Mouse (Mus musculus) lung, embryonic 14.5 days (tissue): Measurements from ENCODE around the gene Gm10147. TPM values are rescaled to one million over a fixed set of nuclear protein-coding genes. Genes with fewer than 3 reads are reported as not detected.
"Not testable (repeated sequence)": the region's sequence is repeated elsewhere in the genome, so short reads cannot be mapped to it uniquely, and the experiment has no call there.

Source experiments
- ATAC-seq: fragments of 200-750 bp; cut with Nextera tagmentation; 2 replicates; pipeline ENCODE4 v1.8.0; 2017; ENCODE audit warnings: mild to moderate bottlenecking, moderate TSS enrichment, moderate library complexity; ENCODE audit not compliant: insufficient read depth
- DNase-seq: peaks from one replicate; pipeline ENCODE4 v3.0.0-alpha.2; 2015
- H3K27ac ChIP-seq: fragments of 300-500 bp; sonication (generic); 2 replicates; pipeline ENCODE4 v1.5.1; 2014; ENCODE audit warnings: low read depth, mild to moderate bottlenecking, moderate library complexity
- H3K27me3 ChIP-seq: fragments of 300-500 bp; sonication (generic); 2 replicates; pipeline ENCODE4 v1.6.1; 2014; ENCODE audit warnings: low read length, control low read depth; ENCODE audit not compliant: insufficient read depth
- H3K36me3 ChIP-seq: fragments of 300-500 bp; sonication (generic); 2 replicates; pipeline ENCODE4 v1.6.1; 2014; ENCODE audit warnings: control low read depth; ENCODE audit not compliant: insufficient read depth
- H3K4me1 ChIP-seq: fragments of 300-500 bp; sonication (generic); 2 replicates; pipeline ENCODE4 v1.6.1; 2014; ENCODE audit warnings: antibody characterized with exemption, control low read depth; ENCODE audit not compliant: insufficient read depth
- H3K4me2 ChIP-seq: fragments of 300-500 bp; sonication (generic); 2 replicates; pipeline ENCODE4 v1.6.1; 2014; ENCODE audit warnings: mild to moderate bottlenecking
- H3K4me3 ChIP-seq: fragments of 300-500 bp; sonication (generic); 2 replicates; pipeline ENCODE4 v1.5.1; 2014; ENCODE audit warnings: low read depth, low read length
- H3K9ac ChIP-seq: fragments of 300-500 bp; sonication (generic); 2 replicates; pipeline ENCODE4 v1.6.1; 2014
- H3K9me3 ChIP-seq: fragments of 300-500 bp; sonication (generic); 2 replicates; pipeline ENCODE4 v1.6.1; 2016; ENCODE audit warnings: low read depth, low read length, control low read depth
- WGBS: fragments of 180-500 bp; shearing (Covaris S2); extraction: QIAGEN DNeasy Blood & Tissue Kit; methylation state at CpG from one replicate; pipeline ENCODE4 v1.1.7; 2014; 5-methylcytosine and 5-hydroxymethylcytosine counted together
- microRNA-seq: library from miRNA; unstranded; fragments of <30 nt; microRNA quantifications from one replicate; pipeline ENCODE4, GENCODE M21; 2016; ENCODE audit warnings: borderline number of aligned reads
- polyA plus RNA-seq: library from polyadenylated mRNA; unstranded; fragments of >200 nt; fragmentation: Nextera tagmentation; extraction: Ambion mirVana; gene quantifications from 2 replicates; pipeline ENCODE4 v1.2.1, GENCODE M21; 2014

Gene Gm10147
- polyA plus RNA-seq = not detected in 2 replicates

GRCm38 (mm10) chrX:28607742-28608141 is at the start of gene Gm10147:
Gene Gm10147, minus strand, starts transcription at chrX:28607842.
- H3K36me3 ChIP-seq, H3K4me1 ChIP-seq, H3K9me3 ChIP-seq, H3K27me3 ChIP-seq, ATAC-seq, H3K4me3 ChIP-seq, DNase-seq, H3K9ac ChIP-seq, H3K4me2 ChIP-seq, H3K27ac ChIP-seq: not testable (repeated sequence)
- no CpG with 5 or more reads among the region's 7 CpGs for WGBS

Small RNA genes within 50 kb of the gene (microRNA-seq; reads per million reads assigned to microRNA genes)
- not detected for gene Gm44499
